Mouse (Mus musculus): Measurements from ENCODE around the gene Cenpa. TPM values are rescaled to one million over a fixed set of nuclear protein-coding genes. Genes with fewer than 3 reads are reported as not detected.
A peak's percentile ranks its signal among the peaks of the same experiment; 100 is the strongest.

Gene Cenpa
- total RNA-seq, 2 experiments from 2014 or later, result 4.8 to 5.5 TPM

- DNase-seq (ENCODE audit: low spot score in 2 of 2), result no peak
These were observed 22.9 kb upstream of the Cenpa start for GRCm38 (mm10) chr5:30643477-30644179.

GRCm38 (mm10) chr5:30646036-30646435 is 20.5 kb upstream of the Cenpa start:
- DNase-seq (ENCODE audit: low spot score in 2 of 2), result no peak

- no peak for DNase-seq (ENCODE audit: low spot score in 2 of 2)
These were observed 19.2 kb upstream of the Cenpa start for GRCm38 (mm10) chr5:30647396-30647795.

- DNase-seq (ENCODE audit: low spot score in 2 of 2), result peak; percentile 90 to 93
These were observed 18.6 kb upstream of the Cenpa start, which contains the start of gene Slc35f6 for GRCm38 (mm10) chr5:30647815-30648560. TSS of gene Slc35f6 (plus strand) at chr5:30647933.

GRCm38 (mm10) chr5:30649558-30649957 is 17.0 kb upstream of the Cenpa start:
- DNase-seq (ENCODE audit: low spot score in 2 of 2), result no peak

- DNase-seq (ENCODE audit: low spot score in 2 of 2), result peak in 1 of 2 experiments; percentile 34
These were observed 15.8 kb upstream of the Cenpa start for GRCm38 (mm10) chr5:30650756-30651155.

GRCm38 (mm10) chr5:30651554-30651953 is 15.0 kb upstream of the Cenpa start:
- DNase-seq (ENCODE audit: low spot score in 2 of 2), result no peak

GRCm38 (mm10) chr5:30653246-30653645 is 13.3 kb upstream of the Cenpa start:
- DNase-seq (ENCODE audit: low spot score in 2 of 2), result no peak

GRCm38 (mm10) chr5:30655042-30655441 is 11.5 kb upstream of the Cenpa start:
- DNase-seq (ENCODE audit: low spot score in 2 of 2), result no peak

- no peak for DNase-seq (ENCODE audit: low spot score in 2 of 2)
These were observed 10.9 kb upstream of the Cenpa start for GRCm38 (mm10) chr5:30655526-30656195.

- DNase-seq (ENCODE audit: low spot score in 2 of 2), result no peak
These were observed 7.5 kb upstream of the Cenpa start for GRCm38 (mm10) chr5:30659042-30659441.

- DNase-seq (ENCODE audit: low spot score in 2 of 2), result no peak
These were observed 6.3 kb upstream of the Cenpa start for GRCm38 (mm10) chr5:30660278-30660677.

GRCm38 (mm10) chr5:30660813-30661212 is 5.8 kb upstream of the Cenpa start:
- DNase-seq (ENCODE audit: low spot score in 2 of 2), result no peak

- DNase-seq (ENCODE audit: low spot score in 2 of 2), result no peak
These were observed 1.2 kb upstream of the Cenpa start for GRCm38 (mm10) chr5:30665360-30665759.

GRCm38 (mm10) chr5:30665968-30666367 is 609 bp upstream of the Cenpa start:
- peak in 1 of 2 experiments; percentile 59 for DNase-seq (ENCODE audit: low spot score in 2 of 2)

GRCm38 (mm10) chr5:30667215-30667614 is 638 bp downstream of the Cenpa start:
- no peak for DNase-seq (ENCODE audit: low spot score in 2 of 2)

GRCm38 (mm10) chr5:30667686-30668085 is 1.1 kb downstream of the Cenpa start:
- DNase-seq (ENCODE audit: low spot score in 2 of 2), result no peak

GRCm38 (mm10) chr5:30668637-30669495 is 2.3 kb downstream of the Cenpa start:
- no peak for DNase-seq (ENCODE audit: low spot score in 2 of 2)

GRCm38 (mm10) chr5:30669496-30669830 is 2.9 kb downstream of the Cenpa start:
- no peak for DNase-seq (ENCODE audit: low spot score in 2 of 2)

GRCm38 (mm10) chr5:30670091-30670490 is 3.5 kb downstream of the Cenpa start:
- DNase-seq (ENCODE audit: low spot score in 2 of 2), result no peak

GRCm38 (mm10) chr5:30674001-30674400 is 7.4 kb downstream of the Cenpa start:
- DNase-seq (ENCODE audit: low spot score in 2 of 2), result no peak

Data from layer of hippocampus, postnatal 14 days (tissue).